Mouse (Mus musculus): ENCODE data around the gene Glis3.

Glis3 gene

GRCm38 (mm10) chr19:28534964-28535363, 144.9 kb downstream of the Glis3 start:
- DNase-seq (ENCODE audit: low read depth, low spot score): no peak

- DNase-seq (ENCODE audit: low read depth, low spot score): no peak
These were observed 146.3 kb downstream of the Glis3 start for GRCm38 (mm10) chr19:28533576-28533975.

GRCm38 (mm10) chr19:28531750-28532149, 148.1 kb downstream of the Glis3 start:
- no peak for DNase-seq (ENCODE audit: low read depth, low spot score)

GRCm38 (mm10) chr19:28530846-28531245, 149.0 kb downstream of the Glis3 start:
- no peak for DNase-seq (ENCODE audit: low read depth, low spot score)

- no peak for DNase-seq (ENCODE audit: low read depth, low spot score)
These were observed 150.9 kb downstream of the Glis3 start for GRCm38 (mm10) chr19:28529006-28529405.

GRCm38 (mm10) chr19:28527446-28527845, 152.4 kb downstream of the Glis3 start:
- DNase-seq (ENCODE audit: low read depth, low spot score): no peak

- no peak for DNase-seq (ENCODE audit: low read depth, low spot score)
These were observed 154.5 kb downstream of the Glis3 start for GRCm38 (mm10) chr19:28525331-28525730.

GRCm38 (mm10) chr19:28522289-28522688, 157.6 kb downstream of the Glis3 start:
- DNase-seq (ENCODE audit: low read depth, low spot score): no peak

- DNase-seq (ENCODE audit: low read depth, low spot score): no peak
These were observed 159.1 kb downstream of the Glis3 start for GRCm38 (mm10) chr19:28520761-28521181.

- no peak for DNase-seq (ENCODE audit: low read depth, low spot score)
These were observed 159.6 kb downstream of the Glis3 start for GRCm38 (mm10) chr19:28520128-28520745.

GRCm38 (mm10) chr19:28519296-28519695, 160.6 kb downstream of the Glis3 start:
- DNase-seq (ENCODE audit: low read depth, low spot score): no peak

- no peak for DNase-seq (ENCODE audit: low read depth, low spot score)
These were observed 161.0 kb downstream of the Glis3 start for GRCm38 (mm10) chr19:28518846-28519245.

- DNase-seq (ENCODE audit: low read depth, low spot score): no peak
These were observed 161.6 kb downstream of the Glis3 start for GRCm38 (mm10) chr19:28518266-28518665.

- no peak for DNase-seq (ENCODE audit: low read depth, low spot score)
These were observed 162.3 kb downstream of the Glis3 start for GRCm38 (mm10) chr19:28517464-28518080.

GRCm38 (mm10) chr19:28516487-28516886, 163.4 kb downstream of the Glis3 start:
- no peak for DNase-seq (ENCODE audit: low read depth, low spot score)

- DNase-seq (ENCODE audit: low read depth, low spot score): no peak
These were observed 167.4 kb downstream of the Glis3 start for GRCm38 (mm10) chr19:28512475-28512874.

GRCm38 (mm10) chr19:28511910-28512309, 168.0 kb downstream of the Glis3 start:
- DNase-seq (ENCODE audit: low read depth, low spot score): no peak

GRCm38 (mm10) chr19:28505376-28505775, 174.5 kb downstream of the Glis3 start:
- no peak for DNase-seq (ENCODE audit: low read depth, low spot score)

GRCm38 (mm10) chr19:28503011-28503410, 176.9 kb downstream of the Glis3 start:
- no peak for DNase-seq (ENCODE audit: low read depth, low spot score)

GRCm38 (mm10) chr19:28500975-28501374, 178.9 kb downstream of the Glis3 start:
- DNase-seq (ENCODE audit: low read depth, low spot score): no peak

GRCm38 (mm10) chr19:28500505-28500904, 179.4 kb downstream of the Glis3 start:
- DNase-seq (ENCODE audit: low read depth, low spot score): no peak

- no peak for DNase-seq (ENCODE audit: low read depth, low spot score)
These were observed 180.1 kb downstream of the Glis3 start for GRCm38 (mm10) chr19:28499786-28500185.

- no peak for DNase-seq (ENCODE audit: low read depth, low spot score)
These were observed 184.0 kb downstream of the Glis3 start for GRCm38 (mm10) chr19:28495926-28496325.

All from retina, postnatal 7 days (tissue).